Mouse (Mus musculus): ENCODE results near the gene Gpx3.

Gene Gpx3

DNA sequence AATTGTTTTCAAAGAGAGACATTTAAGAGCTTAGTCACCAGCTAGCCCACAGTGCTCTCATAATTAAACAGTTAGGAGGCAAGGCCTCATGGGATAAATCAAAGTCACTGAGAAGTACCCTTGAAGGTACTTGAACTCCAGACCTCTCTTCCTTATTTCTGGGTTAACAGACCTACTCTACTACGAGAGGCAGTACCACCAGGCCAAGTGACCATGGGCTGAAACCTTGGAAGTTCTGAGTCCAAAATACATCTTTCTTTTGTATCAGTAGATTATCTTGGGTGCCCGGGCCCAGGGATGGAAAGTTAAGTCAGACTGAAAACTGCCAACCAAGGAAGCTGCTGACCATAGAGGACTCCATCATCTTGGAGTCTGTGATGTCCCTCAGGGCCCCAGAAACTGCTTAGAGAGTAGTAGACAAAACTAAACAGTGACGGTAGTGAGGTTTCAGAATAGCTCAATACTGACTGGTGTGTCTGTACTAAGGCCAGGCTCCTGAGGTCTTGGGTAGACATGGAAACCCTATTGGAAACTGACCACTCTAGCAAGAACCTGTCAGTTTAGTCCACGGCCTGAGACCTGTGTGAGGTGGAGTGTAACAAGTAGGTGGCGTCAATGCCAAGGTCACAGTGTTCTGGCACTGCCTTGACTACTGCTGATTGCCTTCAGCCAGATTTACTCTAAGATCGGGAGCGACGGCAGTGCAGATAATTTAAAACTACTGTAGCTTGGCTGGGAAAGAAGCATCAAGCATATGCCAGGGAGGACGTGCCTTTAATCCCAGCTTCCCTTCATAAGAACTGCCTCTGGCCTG is 10.5 kb downstream of the Gpx3 start:
- DNase-seq (ENCODE audit: low spot score in 2 of 2), result no peak

DNA sequence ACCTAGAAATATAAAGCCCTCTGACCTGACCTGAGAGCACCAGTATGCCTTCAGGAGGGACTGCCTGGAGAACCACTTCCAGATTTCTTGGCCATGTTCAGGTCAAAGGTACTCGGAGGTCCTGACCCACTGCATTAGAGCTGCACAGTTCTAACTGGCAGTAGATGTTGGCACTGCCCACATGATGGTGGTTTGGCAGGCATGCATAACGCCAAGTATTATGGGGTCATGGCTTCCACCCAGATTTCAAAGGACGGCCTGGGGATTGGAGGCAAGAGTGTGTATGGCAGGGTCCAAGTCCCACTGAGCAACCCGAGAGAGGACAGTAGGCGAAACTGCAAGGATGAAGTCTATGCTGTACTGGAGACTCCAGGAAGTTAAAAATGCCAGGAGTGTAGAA is 11.6 kb downstream of the Gpx3 start:
- no peak for DNase-seq (ENCODE audit: low spot score in 2 of 2)

DNA sequence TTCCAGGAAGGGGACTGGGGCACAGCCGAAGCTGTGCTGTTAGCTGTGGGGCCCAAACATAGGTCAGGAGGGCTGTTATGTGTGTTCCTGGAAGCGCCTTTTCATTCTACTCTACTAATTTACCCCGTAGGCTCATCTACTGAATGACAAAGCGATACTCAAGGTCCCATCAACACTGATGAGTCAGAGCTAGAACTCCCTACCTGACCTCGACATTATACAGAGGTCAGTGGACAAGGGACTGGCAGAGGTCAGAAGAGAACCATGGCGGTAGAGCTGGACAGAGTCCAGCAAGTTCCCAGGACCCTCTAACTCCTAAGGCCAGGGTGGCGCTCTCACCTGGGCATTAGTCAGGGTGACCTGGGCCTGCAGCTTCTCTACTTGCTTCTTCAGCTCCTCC is 15.2 kb downstream of the Gpx3 start:
- DNase-seq (ENCODE audit: low spot score in 2 of 2), result no peak

DNA sequence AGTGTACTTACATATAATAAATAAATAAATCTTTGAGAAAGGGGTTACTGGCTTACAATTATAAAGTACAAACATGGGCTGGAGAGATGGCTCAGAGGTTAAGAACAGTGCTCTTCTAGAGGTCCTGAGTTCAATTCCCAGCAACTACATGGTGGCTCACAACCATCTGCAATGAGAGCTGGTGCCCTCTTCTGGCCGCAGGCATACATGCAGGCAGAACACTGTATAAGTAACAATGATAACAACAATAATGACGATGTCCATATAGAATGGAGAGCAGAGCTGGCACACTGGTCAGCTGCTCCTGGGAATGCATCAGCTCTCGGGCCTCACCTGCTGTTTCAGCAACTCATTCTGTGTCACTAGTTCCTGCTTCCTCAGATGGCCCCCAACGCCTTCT is 16.0 kb downstream of the Gpx3 start:
- DNase-seq (ENCODE audit: low spot score in 2 of 2), result no peak

DNA sequence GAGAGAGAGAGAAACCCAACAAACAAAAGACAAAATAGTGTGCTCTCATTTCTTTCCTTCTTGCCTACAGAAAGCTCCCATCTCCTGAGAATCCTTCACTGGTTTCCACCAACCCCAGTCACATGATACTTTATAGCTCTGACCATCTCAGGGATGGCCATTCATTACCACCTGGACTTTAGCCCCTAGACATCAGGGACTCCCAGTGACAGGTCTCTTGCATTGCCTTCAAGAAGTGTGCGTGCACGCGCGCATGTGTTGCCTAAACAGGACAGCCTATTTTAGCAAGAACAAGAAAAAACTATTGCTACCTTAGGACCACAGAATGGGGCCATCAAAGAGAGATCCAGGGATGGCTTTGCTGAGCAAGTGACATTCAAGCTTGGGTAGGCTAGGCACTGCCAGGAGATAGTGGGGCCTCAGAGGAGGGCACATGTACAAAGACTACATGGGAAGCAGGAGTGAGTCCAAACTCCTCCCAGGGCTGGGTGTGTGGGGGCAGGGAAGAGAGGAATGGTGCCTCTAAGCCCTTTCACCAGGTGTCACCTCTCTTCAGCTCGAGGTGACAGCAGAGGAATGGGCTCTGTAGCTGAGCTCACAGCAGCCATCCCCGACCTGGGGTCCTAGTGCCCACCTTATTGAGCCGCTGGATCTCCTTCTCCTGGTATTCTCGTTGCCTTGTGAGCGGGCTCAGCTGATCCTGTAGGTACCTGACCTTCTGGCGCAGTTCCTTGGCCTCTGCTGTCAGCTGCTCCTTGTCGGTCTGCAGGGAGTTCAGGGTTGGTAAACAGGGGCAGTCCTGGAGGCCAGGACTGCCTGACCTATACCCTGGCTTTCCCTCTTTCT is 18.1 kb downstream of the Gpx3 start:
- no peak for DNase-seq (ENCODE audit: low spot score in 2 of 2)

DNA sequence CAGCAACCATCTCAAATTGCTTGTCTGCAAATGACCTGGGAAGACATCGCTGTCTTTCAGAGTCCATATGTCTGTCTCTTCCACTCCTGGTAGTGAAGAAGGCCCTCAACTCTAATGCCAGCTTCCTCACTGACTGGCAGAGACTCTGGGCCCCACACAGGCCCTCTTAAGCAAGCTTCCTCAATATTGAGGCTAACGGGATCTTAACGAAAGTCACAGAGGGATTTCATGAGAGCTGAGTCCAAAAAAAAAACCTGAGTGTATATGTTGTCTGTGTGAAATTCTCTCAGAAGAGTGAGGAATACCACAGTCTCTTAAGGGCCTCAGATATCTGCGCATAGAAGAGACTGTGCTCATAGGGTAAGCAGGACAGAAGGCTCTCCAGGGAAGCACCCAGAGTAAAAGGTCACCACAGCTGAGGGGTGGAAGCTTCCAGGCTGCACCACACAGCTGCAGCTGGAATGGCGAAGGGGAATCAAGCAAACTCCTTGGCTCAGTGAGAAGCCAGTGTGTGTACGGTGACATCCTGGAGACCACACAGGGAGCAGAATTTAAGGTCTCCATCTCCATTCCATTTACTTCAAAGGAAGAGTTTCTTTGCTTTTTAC is 18.8 kb downstream of the Gpx3 start:
- no peak for DNase-seq (ENCODE audit: low spot score in 2 of 2)

DNA sequence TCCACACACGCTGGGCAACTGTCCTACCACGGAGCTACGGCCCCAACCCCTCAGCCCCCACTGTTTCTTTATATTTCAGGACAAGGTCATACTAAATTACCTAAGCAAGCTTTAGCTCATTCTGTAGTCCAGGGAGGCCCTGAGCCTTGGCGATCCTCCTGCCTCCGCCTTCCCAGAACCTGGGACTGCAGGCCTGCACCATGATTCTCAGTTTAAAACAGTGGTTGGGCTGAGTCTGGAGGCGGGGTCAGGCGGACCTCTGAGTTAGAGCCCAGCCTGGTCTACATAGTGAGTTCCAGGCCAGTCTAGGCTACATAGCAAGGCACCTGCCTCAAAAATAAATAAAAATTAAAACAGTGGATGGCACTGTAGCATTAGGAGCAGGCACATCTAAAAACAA is 19.5 kb downstream of the Gpx3 start:
- no peak for DNase-seq (ENCODE audit: low spot score in 2 of 2)

DNA sequence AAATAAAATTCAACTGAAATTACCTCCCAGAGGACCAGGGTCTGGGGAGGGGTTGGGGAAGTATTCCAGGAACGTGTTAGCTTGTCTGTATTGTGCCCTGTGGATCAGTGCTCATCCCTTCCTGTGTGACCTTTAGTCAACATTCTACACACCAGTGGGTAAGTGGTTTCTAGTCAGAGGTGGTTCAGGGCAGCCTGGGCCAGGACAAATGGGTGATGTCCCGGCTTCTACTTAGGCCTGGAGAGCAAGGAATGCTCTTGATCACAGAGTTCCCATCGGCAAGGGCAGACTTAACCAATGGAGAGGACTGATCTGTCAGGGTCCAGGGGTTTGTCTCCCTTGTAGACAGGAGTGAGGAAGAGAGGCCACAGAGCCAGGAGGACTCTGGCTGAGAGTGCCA is 20.2 kb downstream of the Gpx3 start:
- DNase-seq (ENCODE audit: low spot score in 2 of 2), result no peak

DNA sequence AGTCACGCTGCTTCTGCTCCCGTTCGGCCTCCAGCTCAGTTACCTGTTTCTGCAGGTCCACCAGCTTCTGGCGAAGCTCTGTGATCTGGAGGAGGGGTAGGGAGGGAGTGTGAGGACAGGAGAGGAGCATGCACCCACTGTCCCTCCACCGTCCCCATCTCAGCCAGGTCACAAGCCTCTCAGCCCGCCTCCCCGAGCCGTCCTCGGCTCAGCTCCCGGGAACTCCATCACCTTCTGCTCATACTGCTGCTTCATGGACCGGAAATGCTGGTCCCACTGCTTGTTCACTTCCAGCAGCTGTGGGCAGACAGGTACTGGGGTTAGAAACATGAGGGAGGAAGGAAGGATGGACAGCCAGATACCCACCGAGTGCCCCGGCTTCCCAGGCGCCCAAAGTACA is 21.9 kb downstream of the Gpx3 start:
- DNase-seq (ENCODE audit: low spot score in 2 of 2), result no peak

DNA sequence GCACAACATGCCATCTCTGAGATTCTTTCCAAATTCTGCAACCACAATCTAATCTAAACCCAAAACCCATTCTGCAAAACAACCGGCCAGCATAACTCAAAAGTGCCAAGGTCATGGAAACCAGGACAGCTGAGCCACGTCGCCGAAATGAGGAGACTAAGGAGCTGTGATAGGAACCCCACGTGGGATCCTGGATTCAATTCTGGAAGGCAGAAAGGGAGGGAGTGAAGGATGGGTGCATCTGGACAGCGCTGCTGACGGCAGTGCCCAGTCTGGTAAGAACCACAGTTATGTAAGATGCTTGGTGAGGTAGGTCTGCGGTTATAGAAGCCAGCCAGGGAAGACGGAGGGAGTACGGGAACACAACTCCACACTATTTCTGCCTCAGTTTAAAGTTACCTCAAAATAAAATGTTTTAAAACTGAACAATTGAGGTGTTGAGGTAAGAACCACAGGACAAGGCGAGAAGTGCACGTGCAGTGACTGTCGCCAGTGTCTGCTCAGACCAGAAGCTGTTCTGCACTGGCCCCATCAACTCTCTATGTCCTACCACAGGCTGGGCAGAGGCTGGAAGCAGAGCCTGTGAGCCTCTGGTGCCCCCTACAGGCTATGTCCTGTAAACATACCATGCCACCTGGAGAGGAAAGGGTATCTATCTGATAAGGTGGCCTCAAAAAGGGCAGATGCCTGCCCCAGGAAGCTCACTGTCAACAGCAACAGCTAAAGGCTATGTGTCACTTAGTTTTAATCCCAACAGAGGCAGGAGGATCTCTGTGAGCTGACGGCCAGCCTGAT is 25.3 kb downstream of the Gpx3 start:
- no peak for DNase-seq (ENCODE audit: low spot score in 2 of 2)

DNA sequence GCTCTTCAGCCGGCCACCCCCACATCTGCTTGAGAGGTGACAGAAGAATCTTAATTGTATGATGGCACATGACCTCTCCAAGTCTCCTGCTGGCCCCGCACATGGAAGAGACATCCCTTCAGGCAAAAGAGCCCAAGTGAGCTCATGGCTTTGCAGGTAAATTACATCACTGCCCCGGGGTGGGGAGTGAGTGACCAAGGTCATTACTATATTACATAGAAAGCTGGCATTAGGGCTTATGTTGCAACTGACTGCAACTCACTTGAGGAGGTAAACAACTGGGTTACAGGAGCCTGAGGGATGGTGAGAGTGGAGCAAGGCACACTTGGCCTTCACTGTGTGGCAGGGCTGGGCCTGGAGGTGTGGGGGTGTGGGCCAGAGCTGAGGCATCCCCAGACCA is 26.0 kb downstream of the Gpx3 start:
- no peak for DNase-seq (ENCODE audit: low spot score in 2 of 2)

DNA sequence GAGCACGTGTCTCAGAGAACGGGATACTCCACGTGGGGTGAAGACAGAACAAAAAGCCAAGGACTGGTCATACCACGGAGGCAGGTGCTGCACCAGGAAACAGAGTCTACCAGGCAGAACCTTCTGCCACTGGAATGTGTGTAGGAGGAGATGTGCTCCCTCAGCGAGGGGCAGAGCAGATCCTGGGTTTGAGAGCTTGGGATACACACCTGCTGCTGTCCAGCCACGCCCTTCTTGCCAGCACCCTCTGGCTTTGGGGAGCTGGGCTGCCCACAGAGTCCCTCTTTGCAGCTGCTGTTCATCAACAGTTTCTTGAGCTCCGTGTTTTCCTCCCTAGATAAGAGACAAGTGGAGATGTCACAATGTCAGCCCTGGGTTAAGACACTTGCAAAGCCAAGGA is 26.6 kb downstream of the Gpx3 start:
- no peak for DNase-seq (ENCODE audit: low spot score in 2 of 2)

DNA sequence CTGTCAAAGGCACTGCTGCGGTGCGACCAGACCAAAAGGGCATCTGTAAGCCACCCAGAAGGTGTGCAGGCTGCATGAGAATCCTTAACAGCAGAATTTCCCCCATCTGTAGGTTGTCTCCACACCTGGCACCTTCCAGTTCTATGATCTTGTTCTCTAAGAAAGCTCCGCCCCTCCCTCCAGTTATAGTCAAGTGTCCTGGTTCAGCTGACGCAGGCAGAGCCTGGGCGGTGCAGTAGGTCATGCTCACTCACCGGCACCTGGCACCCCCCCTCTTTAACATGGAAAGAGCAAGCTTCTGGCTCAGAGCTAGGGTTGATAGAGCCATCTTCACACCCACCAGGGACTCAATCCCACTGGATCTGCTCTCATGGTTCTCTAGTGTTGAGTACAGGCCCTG is 27.0 kb downstream of the Gpx3 start:
- no peak for DNase-seq (ENCODE audit: low spot score in 2 of 2)

DNA sequence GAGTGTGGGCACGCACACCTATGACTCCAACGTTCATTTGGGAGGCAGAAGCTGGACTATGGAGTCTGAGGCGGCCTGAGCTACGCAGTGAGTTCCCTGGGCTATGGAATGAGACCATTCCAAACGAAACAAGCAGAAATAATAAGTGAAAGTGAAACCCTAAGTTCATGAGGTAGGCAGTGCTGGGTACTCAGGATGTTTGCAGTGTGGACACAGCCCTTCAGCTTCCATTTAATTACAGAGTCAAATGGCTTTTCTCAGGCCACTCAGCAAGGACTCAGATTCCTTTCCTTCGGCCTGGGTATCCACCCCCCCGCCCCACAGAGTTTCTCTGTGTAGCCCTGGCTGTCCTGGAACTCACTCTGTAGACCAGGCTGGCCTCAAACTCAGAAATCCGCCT is 27.5 kb downstream of the Gpx3 start:
- no peak for DNase-seq (ENCODE audit: low spot score in 2 of 2)

DNA sequence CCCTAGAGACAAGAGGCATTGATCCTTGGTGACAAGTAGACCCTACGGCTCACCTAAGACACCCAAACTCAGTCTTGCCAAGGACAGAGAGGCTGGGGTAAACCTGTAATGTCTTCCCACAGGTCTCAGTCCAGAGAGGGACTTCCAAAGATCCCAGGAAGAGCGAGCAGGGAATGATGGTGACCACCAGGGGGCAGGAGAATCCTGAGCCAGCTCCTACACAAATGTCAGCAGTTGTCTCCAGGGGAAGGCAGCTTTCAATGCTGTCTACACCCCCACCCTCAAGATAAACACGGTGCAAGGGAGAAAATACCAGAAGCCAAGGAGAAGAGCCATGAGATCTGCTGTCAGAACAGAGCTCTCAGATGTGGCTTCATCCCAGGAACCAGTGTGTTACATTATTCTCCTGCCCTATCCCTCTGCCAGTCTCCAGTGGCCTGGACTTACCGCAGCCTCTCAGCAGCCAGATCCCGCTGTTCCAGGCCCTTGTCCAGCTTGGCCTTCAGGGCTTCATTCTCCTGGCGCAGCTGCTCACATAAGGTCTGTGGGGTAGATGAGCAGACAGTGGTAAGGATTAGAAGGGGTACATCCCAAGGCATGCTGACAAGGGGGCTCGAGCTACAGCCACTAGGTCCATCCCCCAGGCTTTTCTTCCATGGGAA is 28.2 kb downstream of the Gpx3 start:
- no peak for DNase-seq (ENCODE audit: low spot score in 2 of 2)

DNA sequence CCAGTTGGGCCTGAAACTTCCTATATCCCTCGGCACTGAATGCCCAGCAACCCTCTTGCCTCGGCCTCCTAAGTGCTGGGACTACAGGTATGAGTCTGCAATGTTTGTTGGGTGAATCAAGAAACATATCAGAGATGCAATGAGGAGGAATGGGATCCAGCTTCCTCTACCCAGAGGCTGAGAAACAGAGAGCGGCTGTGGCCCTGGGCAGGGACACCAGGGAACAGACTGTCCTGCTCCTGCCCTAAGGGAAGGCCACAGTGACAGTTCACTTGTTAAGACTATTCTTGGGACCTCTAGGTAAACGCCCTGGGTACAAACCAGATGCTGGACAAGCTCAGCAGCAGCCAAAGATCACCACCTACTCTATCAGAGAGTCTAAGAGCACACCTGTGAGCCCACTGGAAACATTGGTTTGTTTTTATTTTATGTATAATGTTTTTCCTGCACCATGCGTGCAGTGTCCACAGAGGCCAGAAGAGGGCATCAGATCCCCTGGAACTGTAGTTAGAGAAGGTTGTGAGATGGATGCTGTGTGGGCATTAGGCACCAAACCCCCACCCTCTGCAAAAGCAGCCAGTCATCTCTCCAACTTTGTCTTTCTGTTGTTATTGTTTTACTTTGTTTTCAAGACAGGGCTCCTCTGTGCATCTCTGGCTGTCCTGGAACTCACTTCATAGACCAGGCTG is 29.3 kb downstream of the Gpx3 start:
- peak in 1 of 2 experiments; percentile 39 for DNase-seq (ENCODE audit: low spot score in 2 of 2)

DNA sequence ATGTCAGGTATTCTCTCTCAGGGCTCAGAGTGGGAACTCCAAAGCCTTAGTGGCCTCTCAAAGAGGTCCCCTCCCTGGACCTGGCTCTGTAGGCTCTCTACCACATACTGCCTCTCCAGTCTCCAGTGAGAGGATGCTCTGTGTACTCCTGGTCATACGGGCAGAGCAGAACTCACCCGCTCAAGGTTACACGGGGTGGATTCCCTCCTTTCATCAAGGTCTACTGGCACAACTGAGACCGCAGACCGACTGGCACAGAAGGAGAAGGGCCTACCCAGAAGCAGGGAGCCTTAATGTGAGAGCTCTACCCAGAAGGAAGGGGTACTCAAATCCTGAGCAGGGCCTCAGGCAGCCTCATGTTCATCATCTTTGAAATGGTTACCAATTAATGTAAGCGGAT is 30.3 kb downstream of the Gpx3 start:
- DNase-seq (ENCODE audit: low spot score in 2 of 2), result no peak

DNA sequence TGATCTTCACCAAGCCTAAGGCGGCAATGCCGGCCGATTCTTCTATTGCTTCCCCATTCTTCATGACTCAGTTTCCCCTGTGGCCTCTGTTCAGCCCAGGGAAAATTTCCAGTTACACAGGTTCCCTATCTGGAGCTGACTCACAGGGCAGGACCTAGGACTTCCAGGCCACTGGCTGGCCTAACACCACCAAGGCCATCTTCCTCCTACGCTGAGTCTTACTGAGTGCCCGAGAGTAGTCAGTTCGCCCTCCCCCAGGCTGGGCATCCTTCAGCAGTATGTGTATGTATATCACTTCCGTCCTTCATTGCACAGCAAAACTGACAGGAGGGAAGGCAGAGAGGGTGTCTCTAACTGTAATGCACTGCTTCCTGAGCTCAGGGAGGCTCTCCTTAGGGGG is 31.9 kb downstream of the Gpx3 start:
- no peak for DNase-seq (ENCODE audit: low spot score in 2 of 2)

DNA sequence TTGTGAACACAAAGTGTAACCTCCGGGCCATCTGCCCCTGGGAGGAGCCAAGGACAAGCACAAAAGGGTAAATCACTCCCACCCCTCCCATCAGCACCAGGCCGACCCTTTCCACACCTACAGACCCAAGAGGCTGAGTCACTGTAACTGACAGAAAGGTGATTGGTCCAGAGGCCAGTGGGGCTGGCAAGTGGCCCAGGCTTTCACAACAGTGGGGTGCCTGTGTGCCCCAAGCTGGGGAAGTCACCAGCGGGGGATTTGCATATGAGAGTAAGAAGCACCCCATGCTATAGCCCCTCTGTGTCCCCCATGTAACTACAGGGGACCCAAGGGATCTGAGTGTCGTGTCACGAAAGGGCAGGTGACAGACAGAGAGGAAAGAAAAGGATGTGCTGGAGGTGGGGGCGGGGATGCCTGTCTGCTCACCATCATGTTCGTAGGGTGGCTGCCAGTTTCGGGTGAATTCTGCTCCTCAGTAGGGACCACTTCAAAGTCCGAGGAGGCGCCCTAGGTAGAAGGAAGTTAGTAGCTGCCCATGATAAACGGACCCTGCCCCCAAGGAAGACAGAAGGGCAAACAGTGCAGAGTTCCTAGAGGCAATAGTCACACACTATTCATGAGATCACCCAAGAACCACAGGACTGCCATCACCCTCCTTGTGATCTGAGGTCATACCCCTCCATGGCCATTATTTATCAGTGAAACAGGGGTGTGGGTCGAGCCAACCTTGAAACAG is 34.0 kb downstream of the Gpx3 start:
- DNase-seq (ENCODE audit: low spot score in 2 of 2), result no peak

DNA sequence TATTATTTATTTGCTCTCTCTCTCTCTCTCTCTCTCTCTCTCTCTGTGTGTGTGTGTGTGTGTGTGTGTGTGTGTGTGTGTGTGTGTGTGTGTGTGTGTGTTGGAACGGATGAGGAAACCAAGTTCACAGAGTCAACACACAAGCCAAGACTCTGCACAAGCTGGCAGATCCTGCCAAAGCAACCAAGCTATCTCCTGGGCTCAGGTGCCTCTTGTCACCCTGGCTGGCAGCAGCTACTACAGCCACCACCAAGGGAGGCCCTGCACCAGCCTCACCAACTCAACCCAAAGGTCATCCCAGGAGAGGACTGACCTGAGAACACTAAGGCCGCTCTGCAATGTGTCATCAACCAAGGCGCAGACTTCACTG is 34.5 kb downstream of the Gpx3 start:
- no peak for DNase-seq (ENCODE audit: low spot score in 2 of 2)

Data from frontal cortex, postnatal 14 days (tissue).